Comparison of ENCODE assay signal across 9 mouse cellular contexts in the genomic region with DNA sequence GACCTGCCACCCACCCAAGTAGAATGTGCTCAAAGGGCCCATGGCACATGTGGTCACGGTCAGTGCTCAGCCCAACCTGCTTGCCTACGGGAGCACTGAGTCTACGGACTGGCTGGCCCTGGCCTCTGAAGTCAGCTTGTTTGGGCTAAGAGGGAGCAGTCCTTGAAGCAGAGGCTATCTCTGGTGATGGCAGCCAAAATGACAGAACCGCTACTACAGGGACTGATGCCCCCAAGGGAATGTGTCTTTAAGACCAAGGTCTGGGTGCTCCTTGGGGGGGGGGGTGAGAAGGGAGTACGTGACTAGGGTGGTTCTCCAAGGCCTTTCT. TPM values are rescaled to one million over a fixed set of nuclear protein-coding genes. Genes with fewer than 3 reads are reported as not detected.
DNase-seq lines count a peak whose midpoint lies in the region; ATAC-seq lines count a peak whose summit lies in the region.
"Had no signal": no experiment of that assay in that cellular context is flagged by ENCODE, and none has a peak within 500 bp of the region (broad histone marks: within the 10 kb centered on the region; RNA-seq: fewer than 3 reads in every experiment).

No protein-coding gene starts in this region.

- 0 out of 2 replicates have a peak overlapping the region, but pooled peaks have one; percentile 27 for H3K9ac ChIP-seq in heart, embryonic 12.5 days
- no peak overlapping the region for H3K9ac ChIP-seq in limb, embryonic 15.5 days

- H3K36me3 ChIP-seq in heart, embryonic 12.5 days: no peaks in the 10 kb centered on the region
- no peaks in the 10 kb centered on the region for H3K36me3 ChIP-seq in limb, embryonic 15.5 days

- 31% methylated on average over 5 of the region's 5 CpGs for WGBS in heart, embryonic 12.5 days
- WGBS in limb, embryonic 15.5 days: 18% methylated on average over 5 of the region's 5 CpGs

- H3K4me3 ChIP-seq in heart, embryonic 12.5 days: 0 out of 2 replicates have a peak overlapping the region, but pooled peaks have one; percentile 0
- peak overlapping the region; percentile 23 for H3K4me3 ChIP-seq in limb, embryonic 15.5 days

- H3K4me1 ChIP-seq in heart, embryonic 12.5 days (replicated peaks): peaks cover 11% of the 10 kb centered on the region
- H3K4me1 ChIP-seq in limb, embryonic 15.5 days: peaks cover 23% of the 10 kb centered on the region

- no peak for DNase-seq in heart, adult 8-10 months (ENCODE audit: low spot score)
- peak; percentile 18 for DNase-seq in CD4-positive helper T cell, adult 2 months (ENCODE audit: low read depth, low spot score)
- peak; percentile 47 for DNase-seq in fibroblast of lung, adult 2 months (ENCODE audit: low read depth)
- DNase-seq in urinary bladder, adult 2 months (ENCODE audit: low spot score): no peak
- DNase-seq in right cerebral cortex, adult 2 months (ENCODE audit: low spot score in 2 of 2): no peak

- no peak overlapping the region for H3K27ac ChIP-seq in heart, embryonic 12.5 days (ENCODE audit: poor library complexity, severe bottlenecking)
- H3K27ac ChIP-seq in limb, embryonic 15.5 days: peak overlapping the region; percentile 47; the same call in 1 of the 2 replicates

- H3K27me3 ChIP-seq in heart, embryonic 12.5 days (replicated peaks): peaks cover 6% of the 10 kb centered on the region
- peaks cover 4% of the 10 kb centered on the region; the same call in 1 of the 2 replicates for H3K27me3 ChIP-seq in limb, embryonic 15.5 days

- H3K4me2 ChIP-seq in heart, embryonic 12.5 days: peak overlapping the region; percentile 45
- peak overlapping the region; percentile 48 for H3K4me2 ChIP-seq in limb, embryonic 15.5 days

- ATAC-seq in heart, embryonic 12.5 days (ENCODE audit: insufficient number of reproducible peaks, low FRiP score): no peak
- ATAC-seq in limb, embryonic 15.5 days (ENCODE audit: insufficient number of reproducible peaks, low FRiP score, low TSS enrichment, low read depth): no peak
- ATAC-seq in cerebellum, adult (ENCODE audit: insufficient number of reproducible peaks, low FRiP score, low TSS enrichment): no peak

- no peaks in the 10 kb centered on the region for H3K9me3 ChIP-seq in heart, embryonic 12.5 days (replicated peaks)
- H3K9me3 ChIP-seq in limb, embryonic 15.5 days: no peaks in the 10 kb centered on the region

RNA-seq across cellular contexts. Expression of a gene that starts 35.4 kb away (rescaled TPM):
- 0.26 and 0.49 TPM in 2 replicates for polyA plus RNA-seq in heart, embryonic 12.5 days (2016; fragmentation: Nextera tagmentation; extraction: Ambion mirVana)
- total RNA-seq in heart, adult 8-10 months (2022): 1 to 10 TPM in 3 of 4 experiments, under 1 TPM in 1; 0.60 to 2.3 (median 1.1) TPM
- polyA plus RNA-seq in limb, embryonic 15.5 days (2015; fragmentation: Nextera tagmentation; extraction: Ambion mirVana): 1.8 and 2.6 TPM in 2 replicates
- 4.3 and 5.1 TPM in 2 replicates for polyA plus RNA-seq in urinary bladder, adult 2 months (2012; rRNA removed)
- total RNA-seq: MEL had no signal

RNA-seq across cellular contexts. Expression of a gene that starts 47.1 kb away (rescaled TPM):
- 184 and 194 TPM in 2 replicates for polyA plus RNA-seq in heart, embryonic 12.5 days (2016; fragmentation: Nextera tagmentation; extraction: Ambion mirVana)
- total RNA-seq in heart, adult 8-10 months (2022): 10 to 100 TPM; 22.7 to 29.9 (median 27.2) TPM
- 135 and 136 TPM in 2 replicates for polyA plus RNA-seq in limb, embryonic 15.5 days (2015; fragmentation: Nextera tagmentation; extraction: Ambion mirVana)
- 53.3 and 59.1 TPM in 2 replicates for polyA plus RNA-seq in urinary bladder, adult 2 months (2012; rRNA removed)

Comparison
In these comparisons a context has a peak if more than half of its experiments do, and no peak if none do; other contexts are left out.
1. DNase-seq: peak in CD4-positive helper T cell, adult 2 months (single experiment) and fibroblast of lung, adult 2 months (single experiment); none in heart, adult 8-10 months (single experiment), urinary bladder, adult 2 months (single experiment) and right cerebral cortex, adult 2 months (0 of 2).